12 mouse cellular contexts compared by ENCODE assay signal in the genomic region with DNA sequence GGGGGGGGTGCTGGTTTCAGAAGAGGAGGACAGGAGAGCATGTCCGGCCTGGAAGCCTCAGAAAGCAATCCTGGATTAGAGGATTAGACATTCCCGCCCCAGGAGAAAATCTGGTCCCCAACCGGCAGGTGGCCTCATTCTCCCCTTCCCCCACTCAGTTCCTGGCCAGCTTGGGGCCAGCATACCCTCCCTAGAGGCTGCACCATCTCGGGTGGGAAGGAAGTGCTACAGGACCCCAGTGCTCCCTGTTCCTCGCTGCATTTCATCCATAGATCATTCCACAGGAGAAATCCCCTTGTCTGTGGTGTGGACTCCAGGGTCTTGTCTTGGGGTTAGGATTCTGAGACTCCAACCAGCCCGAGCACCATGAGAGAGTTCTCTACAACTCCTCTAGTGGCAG. TPM values are rescaled to one million over a fixed set of nuclear protein-coding genes. Genes with fewer than 3 reads are reported as not detected.
A peak's percentile ranks its signal among the peaks of the same experiment; 100 is the strongest.
DNase-seq lines count a peak whose midpoint lies in the region; ATAC-seq and TF ChIP-seq lines count a peak whose summit lies in the region.
"Had no signal": no experiment of that assay in that cellular context is flagged by ENCODE, and none has a peak within 500 bp of the region (broad histone marks: within the 10 kb centered on the region; RNA-seq: fewer than 3 reads in every experiment).

No protein-coding gene starts in this region.

- H3K9me3 ChIP-seq in neural tube, embryonic 12.5 days: no peaks in the 10 kb centered on the region
- H3K9me3 ChIP-seq in forebrain, embryonic 15.5 days: no peaks in the 10 kb centered on the region
- no peaks in the 10 kb centered on the region for H3K9me3 ChIP-seq in neural tube, embryonic 15.5 days (replicated peaks)
- H3K9me3 ChIP-seq: megakaryocyte, embryonic 14.5 days had no signal

- no peaks in the 10 kb centered on the region for H3K36me3 ChIP-seq in neural tube, embryonic 12.5 days
- no peaks in the 10 kb centered on the region for H3K36me3 ChIP-seq in forebrain, embryonic 15.5 days
- no peaks in the 10 kb centered on the region for H3K36me3 ChIP-seq in neural tube, embryonic 15.5 days
- no peaks in the 10 kb centered on the region for H3K36me3 ChIP-seq in thymus, adult 2 months (ENCODE audit: control insufficient read depth, insufficient read depth, low read length)

- peaks cover 77% of the 10 kb centered on the region for H3K27me3 ChIP-seq in neural tube, embryonic 12.5 days (replicated peaks)
- peaks cover 50% of the 10 kb centered on the region for H3K27me3 ChIP-seq in forebrain, embryonic 15.5 days
- peaks cover 28% of the 10 kb centered on the region for H3K27me3 ChIP-seq in neural tube, embryonic 15.5 days (replicated peaks)
- peaks cover 13% of the 10 kb centered on the region; the same call in 1 of the 2 replicates for H3K27me3 ChIP-seq in thymus, adult 2 months (ENCODE audit: control insufficient read depth, insufficient read depth, low read length)

- ATAC-seq in neural tube, embryonic 12.5 days (ENCODE audit: low FRiP score, low read depth): no peak
- no peak for ATAC-seq in forebrain, embryonic 15.5 days (replicated peaks)
- no peak for ATAC-seq in neural tube, embryonic 15.5 days (ENCODE audit: low FRiP score)
- ATAC-seq: liver, postnatal 0 days had no signal

- H3K9ac ChIP-seq in neural tube, embryonic 12.5 days: no peak overlapping the region
- no peak overlapping the region for H3K9ac ChIP-seq in forebrain, embryonic 15.5 days (replicated peaks)
- 0 out of 2 replicates have a peak overlapping the region, but pooled peaks have one; percentile 81 for H3K9ac ChIP-seq in neural tube, embryonic 15.5 days (replicated peaks)
- H3K9ac ChIP-seq: liver, postnatal 0 days had no signal

- H3K4me2 ChIP-seq in neural tube, embryonic 12.5 days (replicated peaks): peak overlapping the region; percentile 71; the same call in 1 of the 2 replicates
- peak overlapping the region; percentile 52; the same call in 1 of the 2 replicates for H3K4me2 ChIP-seq in forebrain, embryonic 15.5 days (replicated peaks)
- peak overlapping the region; percentile 78 for H3K4me2 ChIP-seq in neural tube, embryonic 15.5 days

- no peak for TF ChIP-seq CTCF in thymus, adult 2 months (IDR thresholded peaks at IDR 0.05; ENCODE audit: borderline replicate concordance, control insufficient read depth, extremely low read depth, insufficient read depth, low read length, poor library complexity)

- H3K27ac ChIP-seq in neural tube, embryonic 12.5 days: 0 out of 2 replicates have a peak overlapping the region, but pooled peaks have one; percentile 64
- H3K27ac ChIP-seq in forebrain, embryonic 15.5 days (replicated peaks): peak overlapping the region; percentile 76; the same call in 1 of the 2 replicates
- H3K27ac ChIP-seq in neural tube, embryonic 15.5 days (replicated peaks): peak overlapping the region; percentile 92
- H3K27ac ChIP-seq in thymus, adult 2 months (ENCODE audit: control insufficient read depth, insufficient read depth, low read length): no peak overlapping the region
- H3K27ac ChIP-seq: heart, adult 2 months had no signal

- DNase-seq in neural tube, embryonic 10.5 days (ENCODE audit: extremely low spot score, low spot score): no peak
- peak; percentile 69 to 72 for DNase-seq in cerebellum, postnatal 25 days
- DNase-seq in thymus, adult 2 months: no peak
- DNase-seq in thymus, postnatal 36 days: no peak
- no peak for DNase-seq in layer of hippocampus, adult 11-12 months (ENCODE audit: low spot score)
- DNase-seq: heart, adult 2 months; kidney, postnatal 36 days; liver, postnatal 0 days had no signal

- no peak for TF ChIP-seq POLR2A in thymus, adult 2 months (IDR thresholded peaks at IDR 0.05; ENCODE audit: control insufficient read depth, extremely low read depth, insufficient read depth, low read length, poor library complexity)

- 13% methylated on average over 6 of the region's 6 CpGs for WGBS in neural tube, embryonic 12.5 days
- 2% methylated on average over 6 of the region's 6 CpGs for WGBS in forebrain, embryonic 15.5 days
- 17% methylated on average over 6 of the region's 6 CpGs for WGBS in neural tube, embryonic 15.5 days
- WGBS in thymus, adult 2 months: 28% methylated on average over 6 of the region's 6 CpGs

- H3K4me1 ChIP-seq in neural tube, embryonic 12.5 days: peaks cover 50% of the 10 kb centered on the region
- peaks cover 61% of the 10 kb centered on the region for H3K4me1 ChIP-seq in forebrain, embryonic 15.5 days
- H3K4me1 ChIP-seq in neural tube, embryonic 15.5 days: peaks cover 84% of the 10 kb centered on the region
- H3K4me1 ChIP-seq in thymus, adult 2 months (replicated peaks; ENCODE audit: control insufficient read depth, insufficient read depth, low read length): no peaks in the 10 kb centered on the region

- no peak overlapping the region for H3K4me3 ChIP-seq in neural tube, embryonic 12.5 days
- peak overlapping the region; percentile 47; the same call in 1 of the 2 replicates for H3K4me3 ChIP-seq in forebrain, embryonic 15.5 days
- H3K4me3 ChIP-seq in neural tube, embryonic 15.5 days (replicated peaks): peak overlapping the region; percentile 68
- H3K4me3 ChIP-seq in thymus, adult 2 months (ENCODE audit: control insufficient read depth, insufficient read depth, low read length): no peak overlapping the region
- H3K4me3 ChIP-seq: heart, adult 2 months; megakaryocyte, embryonic 14.5 days had no signal

RNA-seq across cellular contexts. Expression of a gene that starts 6.6 kb away (rescaled TPM):
- polyA plus RNA-seq in neural tube, embryonic 12.5 days (2016; fragmentation: Nextera tagmentation; extraction: Ambion mirVana): 12.7 and 13.9 TPM in 2 replicates
- polyA plus RNA-seq in forebrain, embryonic 15.5 days (2015; fragmentation: Nextera tagmentation; extraction: Ambion mirVana): 16.2 and 17.2 TPM in 2 replicates
- polyA plus RNA-seq in neural tube, embryonic 15.5 days (2015; fragmentation: Nextera tagmentation; extraction: Ambion mirVana): 53.6 and 61.8 TPM in 2 replicates
- polyA plus RNA-seq in thymus, adult 2 months (2012; rRNA removed): 0.70 and 1.3 TPM in 2 replicates

RNA-seq across cellular contexts. Expression of a gene that starts 26.6 kb away (rescaled TPM):
- 5.0 TPM in 2 replicates for polyA plus RNA-seq in neural tube, embryonic 12.5 days (2016; fragmentation: Nextera tagmentation; extraction: Ambion mirVana)
- polyA plus RNA-seq in forebrain, embryonic 15.5 days (2015; fragmentation: Nextera tagmentation; extraction: Ambion mirVana): 17.9 and 19.5 TPM in 2 replicates
- 23.8 and 25.6 TPM in 2 replicates for polyA plus RNA-seq in neural tube, embryonic 15.5 days (2015; fragmentation: Nextera tagmentation; extraction: Ambion mirVana)
- 29.1 and 31.7 TPM in 2 replicates for polyA plus RNA-seq in thymus, adult 2 months (2012; rRNA removed)

RNA-seq across cellular contexts. Expression of a gene that starts 55.6 kb away (rescaled TPM):
- polyA plus RNA-seq in neural tube, embryonic 12.5 days (2016; fragmentation: Nextera tagmentation; extraction: Ambion mirVana): 14.5 and 17.2 TPM in 2 replicates
- polyA plus RNA-seq in forebrain, embryonic 15.5 days (2015; fragmentation: Nextera tagmentation; extraction: Ambion mirVana): 15.7 and 16.7 TPM in 2 replicates
- polyA plus RNA-seq in neural tube, embryonic 15.5 days (2015; fragmentation: Nextera tagmentation; extraction: Ambion mirVana): 13.3 and 13.8 TPM in 2 replicates
- polyA plus RNA-seq in thymus, adult 2 months (2012; rRNA removed): 92.6 and 99.0 TPM in 2 replicates

Comparison
In these comparisons a context has a peak if more than half of its experiments do, and no peak if none do; other contexts are left out.
1. H3K4me3 ChIP-seq: peak in forebrain, embryonic 15.5 days (single experiment) and neural tube, embryonic 15.5 days (single experiment); none in neural tube, embryonic 12.5 days (single experiment) and thymus, adult 2 months (single experiment).
2. DNase-seq: peak in cerebellum, postnatal 25 days (2 of 2); none in neural tube, embryonic 10.5 days (single experiment), thymus, adult 2 months (single experiment), thymus, postnatal 36 days (0 of 2) and layer of hippocampus, adult 11-12 months (single experiment).
3. Peak in every context shown above with its lines, with median percentiles within 50 percentile points of each other: H3K4me2 ChIP-seq.